Mouse (Mus musculus) T-helper 1 cell (primary cell): ENCODE data around the gene Gjc3.

ENCODE experiments used
- in situ Hi-C: fragments of 300-600 bp; cut with MboI, MseI; formaldehyde crosslinking; loops from one replicate; pipeline ENCODE4 v1.15.1; 2025; ENCODE audit warnings: high pct_unique_total_duplicates

Gjc3 gene

DNA sequence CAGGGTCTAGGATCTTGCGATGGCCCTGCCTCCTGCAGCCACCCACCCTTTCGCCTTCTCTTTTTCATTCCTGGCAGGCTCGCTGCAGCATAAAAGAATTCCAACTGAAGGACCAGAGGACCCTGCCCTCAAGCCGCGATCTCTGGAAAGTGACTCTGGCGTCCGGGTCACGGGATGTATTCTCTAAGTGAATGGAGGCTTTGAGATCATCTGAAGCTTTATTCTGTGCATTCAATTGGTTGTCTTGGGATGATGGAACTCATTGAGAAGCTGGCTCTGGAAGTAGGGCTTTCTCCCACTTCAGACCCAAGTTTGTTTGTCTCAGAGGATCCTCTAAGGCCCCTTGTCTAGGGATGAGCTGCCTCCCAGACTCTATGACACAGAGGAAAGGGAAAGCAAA lies at the start of gene Gjc3:
TSS of gene Gjc3 (minus strand) at position 154 of the 400 bp plus-strand sequence.
- in situ Hi-C loops = no loop called here

DNA sequence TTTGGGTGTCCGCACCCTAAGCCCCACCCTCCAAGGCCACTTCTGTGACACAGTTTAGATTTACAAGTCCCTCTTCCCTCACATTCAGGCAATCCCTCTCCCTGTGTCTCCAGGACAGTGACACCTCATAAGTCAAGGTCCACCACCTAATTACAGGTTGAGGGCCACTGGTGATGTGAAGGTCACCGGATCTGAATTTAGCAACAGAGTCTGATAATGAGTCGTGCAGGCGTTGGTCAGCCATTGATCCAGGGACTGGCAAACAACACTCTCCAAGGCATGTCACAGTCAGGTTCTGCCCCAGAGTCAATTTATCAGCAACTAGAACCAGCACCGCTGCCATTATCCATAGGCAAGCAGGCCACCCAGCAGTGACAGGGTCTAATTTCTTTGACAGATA lies 49.5 kb upstream of the Gjc3 start:
- in situ Hi-C loops = loop anchor here (5.0 kb wide), 1 partner anchor 40 kb away; the partner anchor contains the start of gene Smok3c

GRCm38 (mm10) chr5:138009437-138009836 lies 46.5 kb upstream of the Gjc3 start:
- in situ Hi-C loops = no loop called here

DNA sequence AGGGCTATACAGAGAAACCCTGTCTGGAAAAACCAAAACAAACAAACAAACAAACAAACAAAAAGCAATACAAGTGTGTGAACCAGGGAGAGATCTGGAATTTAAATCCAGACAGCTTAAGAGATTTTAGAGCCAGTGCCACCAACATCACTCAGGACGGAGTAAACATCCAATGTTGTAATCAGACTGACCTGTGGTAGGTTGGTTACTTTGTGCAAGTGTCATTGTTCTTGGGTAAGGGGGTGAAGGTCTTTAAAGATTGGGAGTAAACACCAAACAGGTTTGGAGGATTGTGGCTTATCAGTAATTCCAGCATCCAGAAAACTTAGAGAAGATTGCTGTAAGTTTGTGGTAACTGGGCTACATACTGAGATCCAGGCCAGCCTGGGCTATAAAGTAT lies 23.5 kb upstream of the Gjc3 start:
- in situ Hi-C loops = no loop called here

- in situ Hi-C loops = no loop called here
Observed at GRCm38 (mm10) chr5:137981300-137981699, 18.4 kb upstream of the Gjc3 start, which contains the start of gene Azgp1. Gene Azgp1, plus strand, starts transcription at chr5:137981520.

DNA sequence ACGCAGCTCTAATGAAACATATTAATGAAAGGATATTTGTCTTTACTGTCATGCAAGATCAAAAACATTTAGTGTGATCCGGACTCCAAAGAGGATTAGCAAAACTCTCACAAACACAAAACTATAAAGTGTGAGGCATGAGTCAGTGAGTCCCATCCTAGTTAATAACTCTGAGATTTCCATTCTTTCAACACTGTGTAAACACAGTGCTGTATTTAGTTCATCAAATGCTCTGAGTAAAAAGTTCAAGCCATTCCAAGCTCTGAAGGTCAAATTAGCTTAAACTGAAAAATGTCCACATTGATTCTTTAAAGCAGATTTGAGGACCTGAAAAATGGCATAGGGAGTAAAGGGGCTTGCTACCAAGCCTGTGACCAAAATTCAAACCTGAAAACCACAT lies 16.2 kb upstream of the Gjc3 start:
- in situ Hi-C loops = no loop called here

DNA sequence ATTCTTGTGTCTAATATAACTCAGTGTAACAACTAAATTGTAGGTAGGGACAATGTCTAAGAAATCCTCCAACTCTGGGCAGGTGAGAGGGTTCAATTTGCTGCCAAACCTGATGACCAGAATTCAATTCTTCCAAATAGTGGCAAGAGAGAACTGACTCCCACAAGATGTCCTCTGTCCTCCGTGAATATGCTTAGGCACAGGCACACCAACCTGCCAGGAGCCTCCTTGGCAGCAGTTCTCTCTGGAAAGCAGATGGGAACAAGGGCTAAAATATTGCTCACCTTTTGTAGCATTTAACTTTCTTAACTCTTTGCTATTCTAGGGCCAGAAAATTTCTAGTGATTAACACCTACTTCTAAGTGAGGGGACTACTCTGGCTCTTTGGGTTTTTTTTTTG lies 14.4 kb upstream of the Gjc3 start:
- in situ Hi-C loops = no loop called here

DNA sequence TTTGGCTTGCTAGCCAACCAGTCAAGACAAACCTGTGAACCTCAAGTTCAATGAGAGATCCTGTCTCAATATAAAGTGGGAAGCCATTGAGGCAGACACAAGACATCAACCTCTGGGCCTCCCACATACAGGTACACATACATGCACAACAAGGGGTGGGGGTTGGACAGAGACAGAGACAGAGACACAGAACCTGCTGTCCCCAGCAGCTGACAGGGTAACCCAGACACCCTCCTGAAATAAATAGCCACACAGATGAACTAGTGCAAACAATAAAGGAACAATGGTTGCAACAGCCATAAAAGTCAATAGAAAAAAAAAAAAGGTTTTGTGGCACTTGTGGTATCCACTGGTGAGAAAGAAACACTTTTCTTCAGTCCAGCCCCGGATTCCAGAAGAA lies 12.5 kb upstream of the Gjc3 start:
- in situ Hi-C loops = no loop called here

DNA sequence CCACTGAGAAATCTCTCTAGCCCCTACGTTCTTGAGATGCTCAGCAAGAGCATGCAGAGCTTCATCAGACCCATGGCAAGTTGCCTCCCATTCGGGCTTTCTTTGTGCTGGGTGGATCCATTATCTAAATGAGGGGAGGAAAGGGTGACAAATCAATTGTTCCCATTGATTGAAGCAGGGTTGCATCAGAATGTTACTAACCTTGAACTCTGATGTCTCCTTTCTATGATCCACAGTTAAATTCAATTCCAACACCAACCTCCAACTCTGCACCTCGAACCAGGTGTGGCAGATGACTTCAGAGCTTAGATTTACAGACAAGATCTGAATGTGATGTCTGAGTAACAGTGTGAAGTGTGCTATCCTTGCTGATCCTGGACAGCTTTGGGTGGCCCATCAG lies 11.8 kb upstream of the Gjc3 start:
- in situ Hi-C loops = no loop called here

DNA sequence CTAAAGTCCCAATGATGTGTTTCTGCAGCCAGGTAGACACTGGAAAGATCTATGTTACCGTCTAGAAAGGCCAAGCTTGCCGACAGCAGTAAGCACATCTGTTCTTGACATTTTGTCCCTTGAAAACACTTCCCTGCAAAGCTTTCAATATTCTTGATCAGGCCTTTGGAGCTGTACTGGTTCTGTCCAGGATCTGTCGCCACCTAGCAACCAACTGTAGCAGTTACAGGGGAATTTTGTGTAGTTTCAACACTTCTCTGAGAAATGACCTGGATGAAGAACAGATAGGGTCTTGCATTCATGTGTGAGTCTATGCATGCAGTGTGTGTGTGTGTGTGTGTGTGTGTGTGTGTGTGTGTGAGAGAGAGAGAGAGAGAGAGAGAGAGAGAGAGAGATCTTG lies 10.8 kb upstream of the Gjc3 start:
- in situ Hi-C loops = no loop called here

DNA sequence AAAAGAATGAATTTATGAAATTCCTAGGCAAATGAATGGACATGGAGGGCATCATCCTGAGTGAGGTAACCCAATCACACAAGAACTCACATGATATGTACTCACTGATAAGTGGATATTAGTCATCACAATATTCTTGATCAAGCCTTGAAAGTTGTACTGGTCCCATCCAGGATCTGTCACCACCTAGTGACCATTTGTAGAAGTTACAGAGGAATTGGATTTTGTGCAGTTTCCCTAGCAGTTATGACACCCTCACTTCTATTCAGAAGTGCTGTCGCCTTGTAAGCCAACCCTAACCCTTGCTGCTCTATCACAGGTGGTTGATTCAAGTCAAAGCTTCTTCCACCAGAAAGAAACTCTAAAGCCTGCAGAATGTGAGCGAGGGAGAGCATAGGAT lies 10.3 kb upstream of the Gjc3 start:
- in situ Hi-C loops = no loop called here

GRCm38 (mm10) chr5:137966492-137966891 lies 3.6 kb upstream of the Gjc3 start:
- in situ Hi-C loops = no loop called here

DNA sequence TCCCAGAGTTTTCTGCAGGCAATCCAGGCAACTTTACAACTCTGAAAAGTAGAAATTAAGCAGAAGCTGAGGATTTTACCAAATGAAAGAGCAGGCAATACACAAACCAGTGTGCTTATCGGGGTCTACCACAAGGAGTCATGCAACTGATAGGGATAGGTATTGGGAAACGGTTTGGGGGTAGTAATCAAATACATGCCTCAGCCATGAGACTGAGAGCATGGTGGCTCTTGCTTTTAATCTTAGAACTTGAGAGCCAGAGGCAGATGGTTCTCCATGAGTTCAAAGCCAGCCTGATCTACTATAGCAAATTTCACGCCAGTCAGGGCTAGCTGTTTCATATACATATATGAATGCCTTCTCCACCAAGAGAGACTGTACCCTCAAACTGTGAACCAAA lies 6.5 kb downstream of the Gjc3 start:
- in situ Hi-C loops = loop anchor here (5.0 kb wide), 1 partner anchor 746 kb away; no protein-coding TSS in a partner anchor

DNA sequence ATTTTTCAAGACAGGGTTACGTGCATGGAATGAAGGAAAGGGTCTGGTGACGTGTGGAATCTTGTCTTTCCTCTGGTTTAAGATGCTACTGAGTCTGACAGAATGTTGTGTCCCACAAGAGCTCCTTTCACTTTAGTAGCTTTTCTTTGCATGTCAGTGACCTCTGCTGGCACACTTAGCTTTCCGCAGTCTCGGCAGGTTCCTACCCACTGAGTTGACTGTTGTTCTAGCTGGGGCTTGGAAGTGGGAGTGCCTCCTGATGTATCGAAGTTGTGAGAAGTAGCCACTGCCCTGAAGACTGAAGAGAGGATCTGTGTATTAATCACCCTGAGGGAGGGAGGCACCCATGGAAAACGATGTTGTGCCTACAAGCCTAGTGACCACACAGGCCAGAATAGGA lies 11.7 kb downstream of the Gjc3 start:
- in situ Hi-C loops = no loop called here

- in situ Hi-C loops = loop anchor here (25.0 kb wide), 1 partner anchor 90 kb away; no protein-coding TSS in a partner anchor
Observed at GRCm38 (mm10) chr5:137947303-137947702, 15.6 kb downstream of the Gjc3 start.

DNA sequence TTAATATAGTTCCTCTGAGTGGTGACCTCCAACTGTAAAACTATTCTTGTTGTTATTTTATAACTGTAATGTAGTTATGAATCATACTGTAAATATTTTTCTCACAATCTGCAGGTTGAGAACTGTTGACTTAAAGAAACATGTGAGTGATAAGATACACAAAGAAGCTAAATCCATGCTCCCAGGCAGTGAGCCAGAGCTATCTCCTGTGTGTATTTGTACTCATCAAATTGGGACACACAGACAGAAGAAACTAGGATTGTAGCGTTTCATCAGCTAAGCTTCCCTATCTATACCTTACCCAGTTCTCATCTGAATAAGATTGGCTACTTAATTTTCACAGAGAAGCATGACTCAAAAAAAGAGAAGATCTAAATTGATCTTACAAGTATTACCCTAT lies 19.8 kb downstream of the Gjc3 start:
- in situ Hi-C loops = loop anchor here (25.0 kb wide), 1 partner anchor 94 kb away; no protein-coding TSS in a partner anchor

- in situ Hi-C loops = loop anchor here (25.0 kb wide), 1 partner anchor 96 kb away; no protein-coding TSS in a partner anchor
Observed at GRCm38 (mm10) chr5:137940948-137941347, 21.9 kb downstream of the Gjc3 start.

DNA sequence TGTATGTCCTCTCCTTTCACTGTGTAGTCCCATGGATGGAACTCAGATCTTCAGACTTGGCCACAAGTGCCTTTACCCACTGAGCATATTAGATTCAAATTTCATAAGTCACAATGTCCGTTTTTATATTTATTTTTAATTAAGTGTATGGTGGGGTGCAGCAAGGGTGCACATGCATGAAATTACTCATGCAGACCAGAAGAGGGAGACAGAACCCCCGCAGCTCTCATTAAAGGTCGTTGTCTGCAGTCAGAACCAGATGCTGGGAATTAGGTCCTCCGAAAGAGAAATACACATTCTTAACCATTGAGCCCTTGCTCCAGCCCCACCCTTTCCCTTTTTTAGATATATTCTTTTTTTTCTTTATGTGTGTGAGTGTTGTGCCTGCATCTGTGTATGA lies 25.7 kb downstream of the Gjc3 start:
- in situ Hi-C loops = loop anchor here (25.0 kb wide), 1 partner anchor 100 kb away; no protein-coding TSS in a partner anchor

GRCm38 (mm10) chr5:137936486-137936885 lies 26.4 kb downstream of the Gjc3 start:
- in situ Hi-C loops = loop anchor here (25.0 kb wide), 1 partner anchor 101 kb away; no protein-coding TSS in a partner anchor

GRCm38 (mm10) chr5:137933934-137934333 lies 29.0 kb downstream of the Gjc3 start:
- in situ Hi-C loops = loop anchor here (25.0 kb wide), 1 partner anchor 103 kb away; no protein-coding TSS in a partner anchor

DNA sequence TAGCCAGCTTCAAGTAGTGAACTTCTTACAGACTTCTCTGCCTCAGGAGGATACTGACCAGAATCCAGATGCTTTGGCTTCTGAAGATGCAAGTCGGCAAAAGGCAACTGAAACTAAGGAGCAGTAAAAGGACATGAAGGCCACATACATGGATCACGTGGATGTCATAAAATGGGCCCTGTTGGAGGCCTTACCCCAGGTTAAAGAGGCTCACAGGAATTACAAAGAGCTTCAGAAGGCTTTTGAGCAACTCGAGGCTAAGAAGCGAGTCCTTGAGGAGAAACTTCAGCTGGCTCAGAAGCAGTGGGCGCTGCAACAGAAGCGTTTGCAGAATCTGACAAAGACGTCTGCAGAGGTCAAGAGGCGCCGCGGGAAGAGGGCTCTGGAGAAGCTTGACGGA lies 34.5 kb downstream of the Gjc3 start:
- in situ Hi-C loops = loop anchor here (25.0 kb wide), 1 partner anchor 109 kb away; no protein-coding TSS in a partner anchor

DNA sequence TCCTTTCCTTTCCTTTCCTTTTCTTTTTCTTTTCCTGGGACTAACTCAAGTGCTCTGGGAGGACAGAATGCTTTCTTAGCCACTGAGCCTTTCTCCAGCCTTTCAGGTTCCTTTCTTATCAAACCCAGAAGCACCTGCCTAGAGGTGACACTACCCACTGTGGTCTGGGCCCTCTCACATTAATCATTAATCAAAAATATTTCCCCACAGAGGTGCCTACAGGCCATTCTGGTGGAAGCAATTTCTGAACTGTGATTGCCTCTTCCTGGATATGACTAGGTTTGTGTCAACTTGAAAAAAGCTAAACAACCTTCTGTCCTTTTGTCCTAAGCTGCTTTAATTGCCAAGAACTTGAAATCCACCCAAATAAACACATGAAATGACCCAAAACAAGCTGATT lies 40.7 kb downstream of the Gjc3 start:
- in situ Hi-C loops = no loop called here

GRCm38 (mm10) chr5:137921532-137921931 lies 41.4 kb downstream of the Gjc3 start, which contains the start of gene Cyp3a13:
Gene Cyp3a13, minus strand, starts transcription at chr5:137921619.
- in situ Hi-C loops = no loop called here

- in situ Hi-C loops = no loop called here
Observed at GRCm38 (mm10) chr5:137915550-137915949, 47.3 kb downstream of the Gjc3 start.
